Comparison of ENCODE assay signal across 30 mouse cellular contexts in genomic region chr12:28509699-28510280, GRCm38 (mm10). TPM values are rescaled to one million over a fixed set of nuclear protein-coding genes. Genes with fewer than 3 reads are reported as not detected.
DNase-seq lines count a peak whose midpoint lies in the region; ATAC-seq and TF ChIP-seq lines count a peak whose summit lies in the region.
"Had no signal": no experiment of that assay in that cellular context is flagged by ENCODE, and none has a peak within 500 bp of the region (broad histone marks: within the 10 kb centered on the region; RNA-seq: fewer than 3 reads in every experiment).

No protein-coding gene starts in this region.

- 42% methylated on average over 5 of the region's 5 CpGs for WGBS in kidney, adult 2 months
- 28% methylated on average over 5 of the region's 5 CpGs for WGBS in kidney, embryonic 15.5 days
- 24% methylated on average over 5 of the region's 5 CpGs for WGBS in neural tube, embryonic 15.5 days
- WGBS in large intestine, adult 2 months: 12% methylated on average over 5 of the region's 5 CpGs
- 24% methylated on average over 5 of the region's 5 CpGs for WGBS in stomach, postnatal 0 days
- 67% methylated on average over 5 of the region's 5 CpGs for WGBS in midbrain, embryonic 11.5 days

- no peaks in the 10 kb centered on the region; the same call in 1 of the 2 replicates for H3K27me3 ChIP-seq in kidney, adult 2 months (replicated peaks; ENCODE audit: control insufficient read depth, insufficient read depth, low read length)
- H3K27me3 ChIP-seq in kidney, embryonic 15.5 days: no peaks in the 10 kb centered on the region
- no peaks in the 10 kb centered on the region for H3K27me3 ChIP-seq in neural tube, embryonic 15.5 days (replicated peaks)
- no peaks in the 10 kb centered on the region for H3K27me3 ChIP-seq in stomach, postnatal 0 days (ENCODE audit: control insufficient read depth, insufficient read depth, low read length)
- no peaks in the 10 kb centered on the region for H3K27me3 ChIP-seq in midbrain, embryonic 11.5 days (ENCODE audit: control insufficient read depth, insufficient read depth, low read length)
- H3K27me3 ChIP-seq: limb, embryonic 15.5 days; lung, embryonic 15.5 days; megakaryocyte, embryonic 14.5 days had no signal

- no peak for ATAC-seq in kidney, embryonic 15.5 days (replicated peaks; ENCODE audit: low FRiP score)
- no peak for ATAC-seq in neural tube, embryonic 15.5 days (ENCODE audit: low FRiP score)
- ATAC-seq in stomach, postnatal 0 days (ENCODE audit: low FRiP score, low TSS enrichment): no peak
- no peak for ATAC-seq in midbrain, embryonic 11.5 days (ENCODE audit: low FRiP score)
- ATAC-seq: CD4-positive, CD25-positive, alpha-beta regulatory T cell, adult 4 months; forebrain, embryonic 16.5 days; midbrain, embryonic 16.5 days had no signal

- no peak overlapping the region for H3K4me3 ChIP-seq in kidney, adult 2 months (ENCODE audit: insufficient read depth, low read depth, low read length)
- no peak overlapping the region for H3K4me3 ChIP-seq in kidney, embryonic 15.5 days (replicated peaks)
- no peak overlapping the region for H3K4me3 ChIP-seq in neural tube, embryonic 15.5 days (replicated peaks)
- H3K4me3 ChIP-seq in stomach, postnatal 0 days (ENCODE audit: low read depth, low read length): no peak overlapping the region
- H3K4me3 ChIP-seq in midbrain, embryonic 11.5 days (ENCODE audit: low read depth, low read length): no peak overlapping the region
- H3K4me3 ChIP-seq: forebrain, embryonic 10.5 days; layer of hippocampus, adult 2 months; limb, embryonic 15.5 days; lung, embryonic 15.5 days; megakaryocyte, embryonic 14.5 days; myocyte had no signal

- H3K9me3 ChIP-seq in kidney, embryonic 15.5 days (replicated peaks): no peaks in the 10 kb centered on the region
- no peaks in the 10 kb centered on the region for H3K9me3 ChIP-seq in neural tube, embryonic 15.5 days (replicated peaks)
- no peaks in the 10 kb centered on the region for H3K9me3 ChIP-seq in stomach, postnatal 0 days (ENCODE audit: control insufficient read depth, low read length)
- peaks cover 4% of the 10 kb centered on the region; the same call in 1 of the 2 replicates for H3K9me3 ChIP-seq in midbrain, embryonic 11.5 days (ENCODE audit: control insufficient read depth, low read length)
- H3K9me3 ChIP-seq: limb, embryonic 15.5 days; lung, embryonic 15.5 days had no signal

- H3K4me1 ChIP-seq in kidney, adult 2 months (ENCODE audit: control insufficient read depth, insufficient read depth, low read length): no peaks in the 10 kb centered on the region
- no peaks in the 10 kb centered on the region for H3K4me1 ChIP-seq in kidney, embryonic 15.5 days
- H3K4me1 ChIP-seq in neural tube, embryonic 15.5 days: no peaks in the 10 kb centered on the region
- H3K4me1 ChIP-seq in stomach, postnatal 0 days (replicated peaks; ENCODE audit: control insufficient read depth, insufficient read depth): no peaks in the 10 kb centered on the region
- H3K4me1 ChIP-seq in midbrain, embryonic 11.5 days (ENCODE audit: control insufficient read depth, insufficient read depth, low read length): no peaks in the 10 kb centered on the region
- H3K4me1 ChIP-seq: forebrain, embryonic 10.5 days; limb, embryonic 15.5 days; lung, embryonic 15.5 days; megakaryocyte, embryonic 14.5 days had no signal

- no peak overlapping the region for H3K9ac ChIP-seq in kidney, embryonic 15.5 days
- no peak overlapping the region for H3K9ac ChIP-seq in neural tube, embryonic 15.5 days (replicated peaks)
- H3K9ac ChIP-seq in stomach, postnatal 0 days (ENCODE audit: low read length): no peak overlapping the region
- no peak overlapping the region for H3K9ac ChIP-seq in midbrain, embryonic 11.5 days (ENCODE audit: low read length)
- H3K9ac ChIP-seq: hindbrain, embryonic 14.5 days; limb, embryonic 15.5 days; lung, embryonic 15.5 days had no signal

- no peak overlapping the region for H3K27ac ChIP-seq in kidney, adult 2 months (ENCODE audit: insufficient read depth, low read depth, low read length)
- H3K27ac ChIP-seq in kidney, embryonic 15.5 days: no peak overlapping the region
- H3K27ac ChIP-seq in neural tube, embryonic 15.5 days (replicated peaks): no peak overlapping the region
- no peak overlapping the region for H3K27ac ChIP-seq in stomach, postnatal 0 days (replicated peaks)
- H3K27ac ChIP-seq in midbrain, embryonic 11.5 days (ENCODE audit: low read depth, low read length): no peak overlapping the region
- H3K27ac ChIP-seq: forebrain, embryonic 10.5 days; hindbrain, embryonic 14.5 days; kidney, postnatal 0 days; layer of hippocampus, adult 2 months; limb, embryonic 15.5 days; lung, embryonic 15.5 days had no signal

- no peak for TF ChIP-seq CTCF in kidney, adult 2 months (conservative IDR thresholded peaks at IDR 0.05; ENCODE audit: insufficient read depth, insufficient read length, low read depth, low read length)
- no peak for TF ChIP-seq CTCF in stomach, postnatal 0 days (IDR thresholded peaks at IDR 0.05; ENCODE audit: low read depth)

- TF ChIP-seq EP300 in stomach, postnatal 0 days (optimal IDR thresholded peaks at IDR 0.05): no peak

- DNase-seq in kidney, adult 2 months: peak; percentile 17
- peak; percentile 17 for DNase-seq in neural tube, embryonic 10.5 days (ENCODE audit: extremely low spot score, low spot score)
- peak; percentile 7 for DNase-seq in large intestine, adult 2 months (ENCODE audit: low read depth, low spot score)
- no peak for DNase-seq in stomach, postnatal 0 days (ENCODE audit: low spot score)
- no peak for DNase-seq in midbrain, embryonic 11.5 days (ENCODE audit: low spot score, missing footprints)
- no peak for DNase-seq in gastrocnemius, postnatal 10 days
- DNase-seq: adrenal gland, postnatal 14 days; cerebellum, adult 8-10 months; cerebellum, postnatal 36 days; gastrocnemius, postnatal 14 days; heart, adult 11 months; heart, postnatal 36 days; lung, postnatal 36 days had no signal

- TF ChIP-seq POLR2A in kidney, adult 2 months (IDR thresholded peaks at IDR 0.05; ENCODE audit: low read depth, low read length): no peak

- no peak overlapping the region for H3K4me2 ChIP-seq in kidney, embryonic 15.5 days
- no peak overlapping the region for H3K4me2 ChIP-seq in neural tube, embryonic 15.5 days
- no peak overlapping the region for H3K4me2 ChIP-seq in stomach, postnatal 0 days (replicated peaks; ENCODE audit: low read depth)
- H3K4me2 ChIP-seq in midbrain, embryonic 11.5 days: no peak overlapping the region
- H3K4me2 ChIP-seq: hindbrain, embryonic 14.5 days; limb, embryonic 15.5 days; lung, embryonic 15.5 days had no signal

- no peaks in the 10 kb centered on the region for H3K36me3 ChIP-seq in kidney, adult 2 months (ENCODE audit: control insufficient read depth, insufficient read depth, low read length)
- no peaks in the 10 kb centered on the region for H3K36me3 ChIP-seq in kidney, embryonic 15.5 days
- H3K36me3 ChIP-seq in neural tube, embryonic 15.5 days: no peaks in the 10 kb centered on the region
- H3K36me3 ChIP-seq in stomach, postnatal 0 days (ENCODE audit: control insufficient read depth, insufficient read depth, low read length): no peaks in the 10 kb centered on the region
- H3K36me3 ChIP-seq in midbrain, embryonic 11.5 days (ENCODE audit: control insufficient read depth, insufficient read depth, low read length): no peaks in the 10 kb centered on the region
- H3K36me3 ChIP-seq: forebrain, embryonic 10.5 days; limb, embryonic 15.5 days; lung, embryonic 15.5 days had no signal

RNA-seq across cellular contexts. Expression of gene Dcdc2c, which starts 42.4 kb away (rescaled TPM):
- polyA plus RNA-seq in kidney, adult 2 months (2012; rRNA removed): not detected in 2 replicates
- 0.12 TPM in 1 of 2 replicates, not detected in the other for polyA plus RNA-seq in kidney, embryonic 15.5 days (2015; fragmentation: Nextera tagmentation; extraction: Ambion mirVana)
- 0.10 TPM in 1 of 2 replicates, not detected in the other for polyA plus RNA-seq in neural tube, embryonic 15.5 days (2015; fragmentation: Nextera tagmentation; extraction: Ambion mirVana)
- polyA plus RNA-seq in large intestine, adult 2 months (2012; rRNA removed): not detected in 2 replicates
- polyA plus RNA-seq in stomach, postnatal 0 days (2015; fragmentation: Nextera tagmentation; extraction: Ambion mirVana): 0.06 TPM in 1 of 2 replicates, not detected in the other
- 0.10 and 0.18 TPM in 2 replicates for polyA plus RNA-seq in midbrain, embryonic 11.5 days (2014; fragmentation: Nextera tagmentation; extraction: Ambion mirVana)
- total RNA-seq in gastrocnemius, postnatal 10 days (2021): not detected
- total RNA-seq: heart, postnatal 36 days had no signal
- polyA plus RNA-seq: CD4-positive, CD25-positive, alpha-beta regulatory T cell, adult 4 months; embryonic facial prominence, embryonic 11.5 days; forebrain, embryonic 16.5 days; heart, embryonic 14.5 days; kidney, postnatal 0 days; midbrain, embryonic 16.5 days; small intestine, adult 2 months; stomach, embryonic 16.5 days had no signal

Comparison
In these comparisons a context has a peak if more than half of its experiments do, and no peak if none do; other contexts are left out.
1. DNase-seq: peak in kidney, adult 2 months (single experiment), neural tube, embryonic 10.5 days (single experiment) and large intestine, adult 2 months (single experiment); none in stomach, postnatal 0 days (single experiment), midbrain, embryonic 11.5 days (single experiment) and gastrocnemius, postnatal 10 days (single experiment).